Mouse (Mus musculus) hindbrain, embryonic 16.5 days (tissue): Measurements from ENCODE around the gene Cpe. TPM values are rescaled to one million over a fixed set of nuclear protein-coding genes. Genes with fewer than 3 reads are reported as not detected.

Experiments used
- ATAC-seq: fragments of 200-750 bp; cut with Nextera tagmentation; 2 replicates; pipeline ENCODE4 v1.8.0; 2017; ENCODE audit warnings: moderate TSS enrichment, moderate library complexity
- H3K27ac ChIP-seq: fragments of 300-500 bp; sonication (generic); 2 replicates; pipeline ENCODE4 v1.5.1; 2014; ENCODE audit warnings: low read depth, mild to moderate bottlenecking, control low read depth, low read length, moderate library complexity
- H3K27me3 ChIP-seq: fragments of 300-500 bp; sonication (generic); replicated peaks from 2 replicates; pipeline ENCODE4 v1.6.1; 2014; ENCODE audit warnings: low read length; ENCODE audit not compliant: control insufficient read depth, insufficient read depth
- H3K36me3 ChIP-seq: fragments of 300-500 bp; sonication (generic); 2 replicates; pipeline ENCODE4 v1.6.1; 2014; ENCODE audit warnings: mild to moderate bottlenecking, low read length, moderate library complexity, mixed read lengths; ENCODE audit not compliant: control insufficient read depth, insufficient read depth
- H3K4me1 ChIP-seq: fragments of 300-500 bp; sonication (generic); 2 replicates; pipeline ENCODE4 v1.6.1; 2014; ENCODE audit warnings: low read depth, low read length; ENCODE audit not compliant: control insufficient read depth, insufficient read depth
- H3K4me2 ChIP-seq: fragments of 300-500 bp; sonication (generic); 2 replicates; pipeline ENCODE4 v1.6.1; 2014; ENCODE audit warnings: mild to moderate bottlenecking, low read length, control low read depth, moderate library complexity
- H3K4me3 ChIP-seq: fragments of 300-500 bp; sonication (generic); 2 replicates; pipeline ENCODE4 v1.5.1; 2014; ENCODE audit warnings: mild to moderate bottlenecking, low read length, control low read depth, moderate library complexity
- H3K9ac ChIP-seq: fragments of 300-500 bp; sonication (generic); 2 replicates; pipeline ENCODE4 v1.6.1; 2014; ENCODE audit warnings: low read depth, mild to moderate bottlenecking, control low read depth, low read length, moderate library complexity
- H3K9me3 ChIP-seq: fragments of 300-500 bp; sonication (generic); 2 replicates; pipeline ENCODE4 v1.6.1; 2014; ENCODE audit warnings: mild to moderate bottlenecking, low read length, moderate library complexity; ENCODE audit not compliant: control insufficient read depth
- WGBS: fragments of 180-500 bp; shearing (Covaris S2); extraction: QIAGEN DNeasy Blood & Tissue Kit; methylation state at CpG from one replicate; pipeline ENCODE4 v1.1.7; 2014; 5-methylcytosine and 5-hydroxymethylcytosine counted together
- polyA plus RNA-seq: library from polyadenylated mRNA; unstranded; fragments of >200 nt; fragmentation: Nextera tagmentation; extraction: Ambion mirVana; gene quantifications from 2 replicates; pipeline ENCODE4 v1.2.1, GENCODE M21; 2015

Gene Cpe
- polyA plus RNA-seq = 718 and 866 TPM in 2 replicates

DNA sequence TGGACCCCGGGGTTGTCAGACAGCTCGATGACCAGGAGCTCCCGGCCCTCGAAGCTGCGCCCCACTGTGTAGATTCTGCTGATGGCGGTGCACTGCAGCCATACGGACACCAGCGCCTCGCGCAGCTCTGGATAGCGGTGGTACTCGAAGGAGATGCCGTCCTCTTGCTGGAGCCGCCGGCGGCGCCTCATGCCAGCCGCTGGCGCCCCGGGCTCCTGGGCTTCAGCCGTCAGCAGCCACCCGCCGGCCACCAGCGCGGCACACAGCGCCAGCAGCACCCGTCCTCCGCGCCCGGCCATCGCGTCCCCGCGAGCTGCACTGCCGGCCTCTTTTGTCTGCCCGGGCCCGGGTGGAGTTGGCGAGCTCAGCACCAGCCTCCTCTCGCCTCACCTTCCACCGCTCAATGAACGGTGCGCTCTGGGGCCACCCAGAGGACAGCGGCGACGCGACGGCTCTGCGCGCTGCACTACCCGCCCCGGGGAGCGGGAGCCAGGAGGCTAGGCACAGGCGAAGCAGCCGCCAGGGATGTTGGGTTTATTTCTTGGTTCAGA lies at the start of gene Cpe:
Cpe (minus strand) TSS at position 404 of the 551 bp plus-strand sequence.
- peak within 1 kb of the TSS; percentile 98 for H3K9ac ChIP-seq
- peak; percentile 98 for ATAC-seq
- peaks cover 13% of the 10 kb centered on the region for H3K4me1 ChIP-seq
- H3K27me3 ChIP-seq = no peaks in the 10 kb centered on the region
- WGBS = under 1% methylated on average over 49 of the region's 54 CpGs
- peak within 1 kb of the TSS; percentile 75 for H3K4me2 ChIP-seq
- peak within 1 kb of the TSS; percentile 78 for H3K4me3 ChIP-seq
- H3K36me3 ChIP-seq = no peaks in the 10 kb centered on the region
- H3K27ac ChIP-seq = peak within 1 kb of the TSS; percentile 99
- H3K9me3 ChIP-seq = no peaks in the 10 kb centered on the region

DNA sequence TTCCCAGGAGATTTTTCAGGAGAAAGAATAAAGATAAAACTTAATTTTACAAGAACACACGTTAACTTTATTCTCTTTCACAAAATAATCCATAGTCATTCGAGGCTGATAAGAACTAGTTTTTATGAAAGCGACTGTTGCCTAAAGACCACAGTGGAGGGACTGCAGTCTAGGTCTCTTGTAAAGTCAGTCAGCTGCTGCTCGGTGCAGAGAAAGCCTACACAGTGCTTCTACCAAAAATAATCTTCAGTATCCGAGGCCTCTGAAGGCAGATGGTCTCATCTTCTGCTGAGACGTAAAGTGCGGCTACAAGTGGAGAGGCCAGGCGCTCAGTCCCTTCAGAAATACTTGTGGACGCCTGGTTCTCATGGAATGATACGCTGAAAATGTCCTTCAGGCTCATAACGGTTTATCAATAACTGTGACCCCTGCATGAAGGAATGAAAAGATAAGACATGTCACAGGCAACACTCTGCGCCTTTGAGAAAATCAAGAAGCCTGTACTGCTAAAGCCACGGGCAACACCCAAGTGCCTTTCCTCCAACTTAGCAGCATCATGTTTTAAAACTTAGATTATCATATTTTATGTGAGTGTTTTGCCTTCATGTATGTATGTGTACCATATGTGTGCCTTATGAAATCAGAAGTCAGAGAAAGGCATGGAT lies 47.8 kb upstream of the Cpe start:
- Histone ChIP-seq H3K4me3 (no peak overlapping the region), H3K36me3 (0 out of 2 replicates have a peak, but pooled peaks cover 3% of the 10 kb centered on the region), H3K4me2 (no peak overlapping the region), H3K27ac (no peak overlapping the region), H3K9ac (no peak overlapping the region), H3K27me3 (no peaks in the 10 kb centered on the region), H3K4me1 (no peaks in the 10 kb centered on the region), H3K9me3 (no peaks in the 10 kb centered on the region)
- 94% methylated on average over 13 of the region's 13 CpGs for WGBS
- ATAC-seq = no peak

DNA sequence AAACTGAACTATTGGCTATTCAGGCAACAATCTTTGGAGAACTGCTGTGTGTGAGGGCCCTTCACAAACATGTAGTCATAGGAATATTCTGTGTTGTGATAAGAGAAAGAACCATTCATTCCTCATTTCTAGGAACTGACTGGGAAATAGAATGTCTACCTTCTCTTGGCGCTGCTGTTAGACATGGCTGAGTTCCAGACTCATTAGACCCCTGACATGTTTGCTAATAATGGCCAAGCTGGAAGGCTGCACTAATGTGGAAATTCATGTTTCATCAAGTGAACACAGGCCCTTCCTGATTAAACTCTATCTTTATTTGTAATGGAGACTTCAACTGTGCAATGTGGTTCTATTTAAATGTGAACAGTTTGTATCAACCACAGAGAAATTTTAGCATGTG lies 46.1 kb upstream of the Cpe start:
- no peak for ATAC-seq
- 38% methylated on average over 1 of the region's 1 CpGs for WGBS
- Histone ChIP-seq H3K4me3 (no peak overlapping the region), H3K9me3 (no peaks in the 10 kb centered on the region), H3K4me2 (no peak overlapping the region), H3K27ac (no peak overlapping the region), H3K9ac (no peak overlapping the region), H3K4me1 (no peaks in the 10 kb centered on the region), H3K27me3 (no peaks in the 10 kb centered on the region), H3K36me3 (0 out of 2 replicates have a peak, but pooled peaks cover 3% of the 10 kb centered on the region)

DNA sequence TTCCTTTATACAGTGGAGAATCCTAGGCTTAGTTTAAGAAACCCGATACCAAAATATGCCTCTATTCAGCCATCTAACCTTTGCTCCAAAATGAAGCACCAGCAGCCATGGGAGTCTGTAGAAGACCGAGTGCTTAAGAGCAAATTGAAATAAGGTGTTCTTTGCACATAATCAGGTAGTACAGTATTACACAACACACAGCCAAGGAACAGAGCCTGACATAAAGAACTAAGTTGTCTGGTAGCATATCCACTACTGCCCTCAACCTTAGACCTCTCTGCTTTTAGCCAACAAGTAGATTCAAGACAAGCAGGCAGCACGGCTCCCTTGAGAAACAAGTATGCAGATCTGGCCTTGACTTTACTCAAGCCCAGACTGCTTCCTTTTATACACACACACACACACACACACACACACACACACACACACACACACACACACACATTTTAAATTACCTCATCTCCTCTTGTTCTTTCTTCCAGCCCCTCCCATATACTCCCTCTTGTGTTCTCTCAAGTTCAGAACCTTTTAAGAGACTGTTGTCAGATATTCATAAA lies 44.0 kb upstream of the Cpe start:
- no peak for ATAC-seq
- H3K4me3 ChIP-seq = no peak overlapping the region

DNA sequence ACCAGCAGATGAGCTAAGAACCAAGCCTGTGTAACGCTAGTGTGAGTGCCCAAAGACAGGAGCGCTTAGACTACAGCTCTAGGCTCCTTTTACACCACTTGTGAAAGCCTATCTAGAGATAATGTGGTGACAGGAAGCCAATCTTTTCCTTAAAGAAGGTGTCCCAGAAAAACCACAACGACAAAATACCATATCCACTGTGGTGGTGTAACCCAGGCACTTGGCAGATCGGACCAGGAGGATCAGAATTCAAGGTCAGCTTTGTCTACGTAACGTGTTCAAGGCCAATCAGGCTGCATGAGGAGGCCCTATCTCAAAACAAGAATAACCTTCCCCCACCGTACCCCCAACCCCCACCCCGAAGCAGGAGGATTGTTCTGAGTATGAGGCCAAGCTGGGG lies 42.3 kb upstream of the Cpe start:
- no peaks in the 10 kb centered on the region for H3K27me3 ChIP-seq
- H3K9me3 ChIP-seq = no peaks in the 10 kb centered on the region
- peaks cover 4% of the 10 kb centered on the region for H3K36me3 ChIP-seq
- ATAC-seq = no peak
- 87% methylated on average over 8 of the region's 8 CpGs for WGBS
- H3K4me1 ChIP-seq = peaks cover 16% of the 10 kb centered on the region
- H3K4me3 ChIP-seq = no peak overlapping the region
- H3K27ac ChIP-seq = 0 out of 2 replicates have a peak overlapping the region, but pooled peaks have one; percentile 12
- H3K9ac ChIP-seq = no peak overlapping the region
- H3K4me2 ChIP-seq = no peak overlapping the region

More for the DNA sequence above, 44.0 kb upstream of the Cpe start:
- Histone ChIP-seq H3K4me1 (peaks cover 2% of the 10 kb centered on the region), H3K9ac (no peak overlapping the region), H3K9me3 (no peaks in the 10 kb centered on the region), H3K4me2 (no peak overlapping the region), H3K36me3 (0 out of 2 replicates have a peak, but pooled peaks cover 3% of the 10 kb centered on the region), H3K27ac (no peak overlapping the region), H3K27me3 (no peaks in the 10 kb centered on the region)
- WGBS = 92% methylated on average over 3 of the region's 3 CpGs

DNA sequence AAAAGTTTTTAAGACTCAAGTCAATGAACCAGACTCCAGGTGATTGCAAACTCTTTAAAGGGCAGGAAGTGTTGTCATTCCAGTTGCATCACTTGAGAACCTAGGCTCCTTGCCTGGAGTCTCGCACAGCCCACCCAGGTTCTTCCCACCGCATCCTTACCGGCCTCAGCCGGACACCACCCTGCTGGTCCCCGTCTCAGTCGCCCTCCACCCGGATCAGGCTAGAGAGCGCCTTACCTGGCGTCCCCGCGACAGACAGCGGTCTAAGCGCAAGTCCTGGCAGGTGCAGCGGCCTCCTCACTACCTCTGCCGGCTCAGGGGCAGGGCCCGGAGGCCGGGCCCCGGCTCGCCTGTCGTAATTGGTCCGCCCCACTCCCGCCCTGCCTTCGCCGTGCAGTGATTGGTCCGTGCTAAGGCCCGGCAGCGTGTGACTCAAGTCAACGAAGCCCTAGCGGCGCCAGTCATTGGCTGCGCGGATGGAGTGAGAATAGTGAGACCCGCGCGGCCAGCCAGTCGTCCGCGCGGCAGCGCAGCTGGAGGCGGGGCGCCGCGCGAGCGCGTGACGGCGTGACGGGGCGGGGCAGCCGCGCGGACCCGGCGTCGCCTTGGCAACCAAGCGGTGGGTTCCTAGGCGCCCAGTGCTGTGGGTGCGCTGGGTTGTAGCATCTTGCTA lies 40.6 kb upstream of the Cpe start, which contains the start of gene Msmo1:
Msmo1 (minus strand) TSS at position 522 of the 673 bp plus-strand sequence.
- Histone ChIP-seq H3K4me1 (peaks cover 26% of the 10 kb centered on the region), H3K9me3 (no peaks in the 10 kb centered on the region), H3K9ac (peak within 1 kb of the TSS; percentile 87), H3K27me3 (no peaks in the 10 kb centered on the region), H3K36me3 (peaks cover 7% of the 10 kb centered on the region), H3K27ac (peak within 1 kb of the TSS; percentile 95), H3K4me2 (peak within 1 kb of the TSS; percentile 74), H3K4me3 (peak within 1 kb of the TSS; percentile 85)
- ATAC-seq = peak; percentile 99
- under 1% methylated on average over 52 of the region's 60 CpGs for WGBS

DNA sequence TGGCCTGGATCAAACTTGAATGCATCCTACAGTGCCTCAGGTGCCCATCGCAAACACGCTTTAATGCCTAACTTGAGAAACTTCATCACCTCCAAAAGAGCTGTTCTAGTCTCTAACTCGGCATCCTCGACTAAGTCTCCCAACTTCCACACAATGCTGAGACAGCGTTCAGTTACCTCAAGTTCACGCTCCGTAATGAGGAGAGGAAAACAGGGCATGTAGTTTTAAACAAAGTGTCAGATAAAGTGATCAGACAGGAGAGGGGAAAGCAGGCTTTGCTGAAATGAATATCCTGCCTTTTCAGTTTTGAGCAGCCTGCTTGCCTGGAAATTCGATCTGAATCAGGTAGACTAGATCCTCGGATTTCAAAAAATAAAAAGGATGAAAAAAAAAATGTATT lies 39.7 kb upstream of the Cpe start:
- no peak for ATAC-seq
- no peaks in the 10 kb centered on the region for H3K27me3 ChIP-seq
- H3K4me1 ChIP-seq = peaks cover 28% of the 10 kb centered on the region
- H3K4me3 ChIP-seq = peak overlapping the region; percentile 85
- peak overlapping the region; percentile 29; the same call in 1 of the 2 replicates for H3K27ac ChIP-seq
- H3K9me3 ChIP-seq = no peaks in the 10 kb centered on the region
- peak overlapping the region; percentile 74 for H3K4me2 ChIP-seq
- H3K36me3 ChIP-seq = peaks cover 7% of the 10 kb centered on the region
- peak overlapping the region; percentile 87 for H3K9ac ChIP-seq
- 8% methylated on average over 9 of the region's 9 CpGs for WGBS

DNA sequence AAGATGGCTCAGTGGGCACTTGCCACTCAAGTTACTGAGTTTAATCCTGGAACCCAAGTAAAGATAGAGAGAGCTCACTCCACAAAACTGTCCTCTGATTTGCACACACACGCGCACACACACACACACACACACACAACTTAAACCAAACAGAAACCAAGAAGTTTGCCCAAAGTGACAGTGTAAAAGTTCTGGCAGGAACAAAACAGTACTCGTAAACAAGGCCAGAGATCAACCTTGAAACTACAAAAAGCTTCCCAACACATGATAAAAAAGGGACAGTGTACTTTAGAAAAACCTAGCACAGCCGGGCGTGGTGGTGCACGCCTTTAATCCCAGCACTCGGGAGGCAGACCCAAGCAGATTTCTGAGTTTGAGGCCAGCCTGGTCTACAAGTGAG lies 35.3 kb upstream of the Cpe start:
- no peak for ATAC-seq
- Histone ChIP-seq H3K4me3 (no peak overlapping the region), H3K9ac (no peak overlapping the region), H3K36me3 (peaks cover 29% of the 10 kb centered on the region), H3K9me3 (no peaks in the 10 kb centered on the region), H3K4me2 (no peak overlapping the region), H3K27ac (no peak overlapping the region), H3K27me3 (no peaks in the 10 kb centered on the region), H3K4me1 (peaks cover 28% of the 10 kb centered on the region)
- 91% methylated on average over 7 of the region's 7 CpGs for WGBS

DNA sequence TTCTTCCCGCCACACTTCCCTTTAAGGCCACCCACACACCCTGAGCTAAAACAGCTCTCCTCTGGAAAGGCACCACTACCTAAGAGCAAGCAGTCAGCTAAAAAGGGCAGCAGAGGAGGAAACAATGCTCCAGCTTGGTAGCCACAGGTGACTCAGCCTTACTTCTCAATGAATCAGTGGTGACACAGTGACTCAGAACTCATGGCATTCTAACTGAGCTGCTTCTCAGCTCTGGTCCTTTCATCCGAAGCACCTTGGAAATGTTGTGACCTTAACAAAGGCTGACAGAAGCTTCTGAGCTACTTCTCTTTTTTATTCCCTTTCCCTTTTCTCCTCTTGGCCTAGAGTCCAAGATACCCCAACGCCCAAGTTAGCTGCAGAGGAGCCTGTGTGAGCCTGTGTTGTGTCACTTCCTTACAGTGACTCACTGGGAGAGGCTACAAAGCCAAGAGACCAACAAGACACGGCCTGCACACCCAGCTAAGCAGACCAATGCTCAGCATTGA lies 33.4 kb upstream of the Cpe start:
- Histone ChIP-seq H3K4me3 (no peak overlapping the region), H3K9me3 (no peaks in the 10 kb centered on the region), H3K9ac (no peak overlapping the region), H3K36me3 (peaks cover 39% of the 10 kb centered on the region), H3K27me3 (no peaks in the 10 kb centered on the region), H3K4me1 (peaks cover 20% of the 10 kb centered on the region), H3K27ac (no peak overlapping the region), H3K4me2 (no peak overlapping the region)
- no peak for ATAC-seq
- WGBS = 87% methylated on average over 4 of the region's 4 CpGs
